In the genomic region with DNA sequence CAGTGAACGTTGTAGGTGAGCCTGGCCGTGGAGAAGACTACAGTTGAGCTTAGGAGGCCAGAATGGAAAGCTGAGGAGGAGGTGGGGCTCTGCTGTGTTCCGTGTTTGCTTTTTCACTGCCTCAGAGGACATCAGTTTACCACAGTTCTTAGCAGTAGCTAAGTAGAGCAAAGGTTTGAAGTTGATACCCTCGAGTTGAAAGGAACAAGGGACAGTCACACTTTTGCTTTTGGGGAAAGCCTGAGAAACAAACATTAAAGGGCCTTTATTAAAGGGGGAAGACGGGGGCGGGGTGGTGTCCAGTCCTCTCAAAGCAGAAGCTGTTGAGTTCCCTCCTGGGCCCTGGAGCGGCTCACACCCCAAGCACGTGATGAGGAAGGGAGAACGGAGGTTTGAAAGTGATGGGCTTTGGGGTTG, we compare ENCODE assay signal across 7 mouse cellular contexts. TPM values are rescaled to one million over a fixed set of nuclear protein-coding genes. Genes with fewer than 3 reads are reported as not detected.
DNase-seq lines count a peak whose midpoint lies in the region; ATAC-seq and TF ChIP-seq lines count a peak whose summit lies in the region.

No protein-coding gene starts in this region.

- peaks cover 29% of the 10 kb centered on the region for H3K27me3 ChIP-seq in forebrain, embryonic 14.5 days (replicated peaks; ENCODE audit: control insufficient read depth, insufficient read depth, low read length)
- H3K27me3 ChIP-seq in thymus, adult 2 months (ENCODE audit: control insufficient read depth, insufficient read depth, low read length) = no peaks in the 10 kb centered on the region

- H3K36me3 ChIP-seq in forebrain, embryonic 14.5 days (ENCODE audit: control insufficient read depth, insufficient read depth, low read length) = no peaks in the 10 kb centered on the region
- H3K36me3 ChIP-seq in thymus, adult 2 months (ENCODE audit: control insufficient read depth, insufficient read depth, low read length) = no peaks in the 10 kb centered on the region

- H3K4me2 ChIP-seq in forebrain, embryonic 14.5 days (ENCODE audit: low read length) = peak overlapping the region; percentile 100

- TF ChIP-seq POLR2A in thymus, adult 2 months (IDR thresholded peaks at IDR 0.05; ENCODE audit: control insufficient read depth, extremely low read depth, insufficient read depth, low read length, poor library complexity) = no peak

- DNase-seq in right cerebral cortex, postnatal 25 days = peak; percentile 12
- no peak for DNase-seq in right cerebral cortex, postnatal 4 days
- no peak for DNase-seq in forebrain, embryonic 14.5 days (ENCODE audit: low spot score)
- peak; percentile 10 to 38 for DNase-seq in kidney, postnatal 4 days
- DNase-seq in thymus, adult 2 months = peak; percentile 51
- DNase-seq in ovary, postnatal 36 days (ENCODE audit: low spot score) = no peak

- no peak for ATAC-seq in forebrain, embryonic 14.5 days
- ATAC-seq in megakaryocyte progenitor cell, adult 5-6 weeks (replicated peaks; ENCODE audit: poor library complexity) = peak; percentile 34

- H3K4me3 ChIP-seq in forebrain, embryonic 14.5 days (ENCODE audit: low read depth, low read length) = peak overlapping the region; percentile 49
- peak overlapping the region; percentile 74 for H3K4me3 ChIP-seq in thymus, adult 2 months (ENCODE audit: control insufficient read depth, insufficient read depth, low read length)

- no peak overlapping the region for H3K9ac ChIP-seq in forebrain, embryonic 14.5 days (ENCODE audit: low read length)

- no peak for TF ChIP-seq CTCF in thymus, adult 2 months (IDR thresholded peaks at IDR 0.05; ENCODE audit: borderline replicate concordance, control insufficient read depth, extremely low read depth, insufficient read depth, low read length, poor library complexity)

- peaks cover 7% of the 10 kb centered on the region; the same call in 1 of the 2 replicates for H3K4me1 ChIP-seq in forebrain, embryonic 14.5 days (ENCODE audit: control insufficient read depth, insufficient read depth, low read length)
- peaks cover 25% of the 10 kb centered on the region for H3K4me1 ChIP-seq in thymus, adult 2 months (replicated peaks; ENCODE audit: control insufficient read depth, insufficient read depth, low read length)

- WGBS in forebrain, embryonic 14.5 days = 6% methylated on average over 9 of the region's 9 CpGs
- WGBS in thymus, adult 2 months = 2% methylated on average over 9 of the region's 9 CpGs

- no peaks in the 10 kb centered on the region for H3K9me3 ChIP-seq in forebrain, embryonic 14.5 days (replicated peaks; ENCODE audit: control insufficient read depth, low read length)

- H3K27ac ChIP-seq in forebrain, embryonic 14.5 days (ENCODE audit: low read depth, low read length) = no peak overlapping the region
- H3K27ac ChIP-seq in thymus, adult 2 months (ENCODE audit: control insufficient read depth, insufficient read depth, low read length) = peak overlapping the region; percentile 81

RNA-seq across cellular contexts. Expression of gene Rreb1, which starts 1.1 kb away (rescaled TPM):
- 1.4 and 1.5 TPM in 2 replicates for polyA plus RNA-seq in forebrain, embryonic 14.5 days (2014; fragmentation: Nextera tagmentation; extraction: Ambion mirVana)
- total RNA-seq in megakaryocyte progenitor cell, adult 5-6 weeks (2015) = 58.0 and 62.9 TPM in 2 replicates
- total RNA-seq in megakaryocyte progenitor cell, adult 5-6 weeks (2017) = 14.7 and 19.4 TPM in 2 replicates
- polyA plus RNA-seq in thymus, adult 2 months (2012; rRNA removed) = 37.5 and 46.9 TPM in 2 replicates

Comparison
In these comparisons a context has a peak if more than half of its experiments do, and no peak if none do; other contexts are left out.
1. DNase-seq: peak in right cerebral cortex, postnatal 25 days (single experiment), kidney, postnatal 4 days (2 of 2) and thymus, adult 2 months (single experiment); none in right cerebral cortex, postnatal 4 days (single experiment), forebrain, embryonic 14.5 days (single experiment) and ovary, postnatal 36 days (single experiment).
2. RNA of gene Rreb1, which starts 1.1 kb away (polyA plus RNA-seq): 37.5 to 46.9 TPM in thymus, adult 2 months; 1.4 to 1.5 TPM in forebrain, embryonic 14.5 days; every median in the first group is over 10 times any median in the second.